Mouse (Mus musculus): ENCODE results near the gene Asb17.
A peak's percentile ranks its signal among the peaks of the same experiment; 100 is the strongest.

Gene Asb17

DNA sequence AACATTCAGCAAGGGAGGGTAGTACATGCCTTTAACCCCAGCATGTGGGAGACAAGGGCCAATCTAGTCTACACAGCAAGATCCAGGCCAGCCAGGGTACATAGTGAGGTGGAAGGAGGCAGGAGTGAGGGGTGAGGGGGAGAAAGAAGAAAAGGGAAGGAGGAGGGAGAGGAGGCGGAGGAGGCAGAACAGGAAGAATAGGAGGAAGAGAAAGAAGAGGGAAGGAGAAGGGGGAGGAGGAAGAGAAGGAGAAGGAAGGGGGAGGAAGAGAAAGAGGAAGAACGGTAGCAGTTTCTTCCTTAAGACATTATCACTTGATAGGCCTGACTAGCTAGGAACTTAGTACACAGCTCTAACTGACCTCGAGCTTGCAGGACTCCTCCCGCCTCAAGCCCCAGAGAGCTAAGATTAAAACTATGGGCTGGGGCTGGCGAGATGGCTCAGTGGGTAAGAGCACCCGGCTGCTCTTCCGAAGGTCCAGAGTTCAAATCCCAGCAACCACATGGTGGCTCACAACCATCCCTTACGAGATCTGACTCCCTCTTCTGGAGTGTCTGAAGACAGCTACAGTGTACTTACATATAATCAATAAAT, 45.3 kb downstream of the Asb17 start:
- no peak for DNase-seq (ENCODE audit: low read depth, low spot score)

- DNase-seq (ENCODE audit: low read depth, low spot score) = no peak
Measured at GRCm38 (mm10) chr3:153895454-153895853, 51.4 kb downstream of the Asb17 start.

DNA sequence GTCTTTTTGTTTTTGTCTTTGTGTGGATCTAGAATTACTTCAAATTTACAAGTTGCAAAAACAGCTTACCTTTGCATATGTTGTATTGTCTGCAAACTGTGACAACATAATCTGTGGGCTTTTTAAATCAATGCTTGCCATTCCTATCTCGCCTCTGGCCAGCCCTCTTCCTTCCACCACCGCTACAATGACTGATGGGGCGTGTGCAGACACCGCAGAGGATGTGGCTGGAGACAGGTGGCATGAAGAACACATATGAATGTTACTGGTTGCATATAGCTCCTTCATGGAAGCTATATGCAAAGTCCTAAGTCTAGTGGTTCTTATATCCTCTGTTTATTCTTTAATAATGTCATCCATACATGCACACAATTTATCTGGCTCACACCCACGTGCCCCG, 53.2 kb downstream of the Asb17 start:
- no peak for DNase-seq (ENCODE audit: low read depth, low spot score)

- no peak for DNase-seq (ENCODE audit: low read depth, low spot score)
Measured at GRCm38 (mm10) chr3:153901904-153902303, 57.9 kb downstream of the Asb17 start.

GRCm38 (mm10) chr3:153902595-153902994, 58.6 kb downstream of the Asb17 start:
- no peak for DNase-seq (ENCODE audit: low read depth, low spot score)

GRCm38 (mm10) chr3:153904586-153904985, 60.6 kb downstream of the Asb17 start:
- DNase-seq (ENCODE audit: low read depth, low spot score) = peak; percentile 85

Data from R1 (cell line).